Mouse (Mus musculus) megakaryocyte, adult 5-6 weeks (primary cell): ENCODE results near the gene Cidec. TPM values are rescaled to one million over a fixed set of nuclear protein-coding genes. Genes with fewer than 3 reads are reported as not detected.

Source experiments
- ATAC-seq: 2 replicates; pipeline ENCODE4 v1.8.0; 2016; ENCODE audit warnings: mild to moderate bottlenecking, inconsistent platforms; ENCODE audit not compliant: poor library complexity, severe bottlenecking
- total RNA-seq, 2 experiments: library from RNA; stranded (forward) in 1 of 2; stranded (reverse) in 1 of 2; fragments of 153-499, 151-499 nt in 1 of 2; fragments of 221-1000, 200-1000 nt in 1 of 2; gene quantifications; 2 replicates each; pipeline versions ENCODE4 v1.2.3 to v1.2.4; 2015 to 2017

The Cidec gene
- not detected in 2 replicates for total RNA-seq (2015)
- not detected in 2 replicates for total RNA-seq (2017)

- ATAC-seq = no peak
Observed at GRCm38 (mm10) chr6:113435664-113436205, at the start of gene Cidec. TSS of gene Cidec (minus strand) at chr6:113435760.

GRCm38 (mm10) chr6:113483729-113484128 is 48.2 kb upstream of the Cidec start:
- peak; percentile 10; the same call in 1 of the 2 replicates for ATAC-seq

GRCm38 (mm10) chr6:113483100-113483615 is 47.6 kb upstream of the Cidec start, which contains the start of gene Creld1:
TSS of gene Creld1 (plus strand) at chr6:113483297.
- ATAC-seq = peak; percentile 96

GRCm38 (mm10) chr6:113482477-113483099 is 47.0 kb upstream of the Cidec start:
- peak; percentile 58 for ATAC-seq

- ATAC-seq = no peak
Observed at GRCm38 (mm10) chr6:113480555-113481373, 45.2 kb upstream of the Cidec start.

- no peak for ATAC-seq
Observed at GRCm38 (mm10) chr6:113478906-113479305, 43.3 kb upstream of the Cidec start.

GRCm38 (mm10) chr6:113477353-113477752 is 41.8 kb upstream of the Cidec start:
- ATAC-seq = no peak

- ATAC-seq = no peak
Observed at GRCm38 (mm10) chr6:113473715-113474114, 38.2 kb upstream of the Cidec start.

GRCm38 (mm10) chr6:113473246-113473645 is 37.7 kb upstream of the Cidec start:
- ATAC-seq = no peak

GRCm38 (mm10) chr6:113472061-113472460 is 36.5 kb upstream of the Cidec start:
- no peak for ATAC-seq

GRCm38 (mm10) chr6:113471297-113471936 is 35.9 kb upstream of the Cidec start, which contains the start of gene Il17rc:
TSS of gene Il17rc (plus strand) at chr6:113471427.
- no peak for ATAC-seq

- peak; percentile 80 for ATAC-seq
Observed at GRCm38 (mm10) chr6:113469432-113469831, 33.9 kb upstream of the Cidec start.

GRCm38 (mm10) chr6:113469021-113469420 is 33.5 kb upstream of the Cidec start:
- peak; percentile 87 for ATAC-seq

- ATAC-seq = peak; percentile 63
Observed at GRCm38 (mm10) chr6:113468512-113468911, 33.0 kb upstream of the Cidec start.

- no peak for ATAC-seq
Observed at GRCm38 (mm10) chr6:113465602-113466001, 30.0 kb upstream of the Cidec start.

- no peak for ATAC-seq
Observed at GRCm38 (mm10) chr6:113464040-113464439, 28.5 kb upstream of the Cidec start.

- no peak for ATAC-seq
Observed at GRCm38 (mm10) chr6:113458635-113459034, 23.1 kb upstream of the Cidec start.

- no peak for ATAC-seq
Observed at GRCm38 (mm10) chr6:113457952-113458534, 22.5 kb upstream of the Cidec start, which contains the start of gene Il17re. TSS of gene Il17re (plus strand) at chr6:113458484.

- peak; percentile 60 for ATAC-seq
Observed at GRCm38 (mm10) chr6:113455007-113455406, 19.4 kb upstream of the Cidec start.

GRCm38 (mm10) chr6:113451839-113452238 is 16.3 kb upstream of the Cidec start:
- ATAC-seq = no peak
